Mouse (Mus musculus): ENCODE data around the gene Igsf6. TPM values are rescaled to one million over a fixed set of nuclear protein-coding genes. Genes with fewer than 3 reads are reported as not detected.
A peak's percentile ranks its signal among the peaks of the same experiment; 100 is the strongest.

Igsf6 gene
- polyA plus RNA-seq, 1 experiment from 2014 or later: 1.3 TPM

DNA sequence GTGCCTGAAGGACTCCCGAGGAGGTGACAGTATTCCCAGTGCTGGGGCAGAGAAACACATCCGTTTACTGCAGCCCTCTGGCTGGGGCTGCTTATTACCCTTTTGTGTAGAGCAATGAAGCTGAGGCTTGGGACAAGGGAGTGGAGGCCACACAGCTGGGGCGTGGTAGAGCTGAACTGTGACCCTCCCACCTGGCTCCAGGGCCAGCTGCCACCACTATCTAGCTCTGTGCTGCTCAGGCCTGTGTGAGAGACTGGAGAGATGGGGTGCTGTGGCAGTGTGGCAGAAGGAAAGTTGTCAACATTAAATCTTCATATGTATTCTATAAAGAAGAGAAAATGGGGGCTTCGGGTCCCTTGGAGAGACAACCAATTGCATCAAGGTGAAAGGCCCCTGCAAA, 18.7 kb upstream of the Igsf6 start:
- no peak for TF ChIP-seq CTCF (IDR thresholded peaks at IDR 0.05; ENCODE audit: low read depth)
- Histone ChIP-seq H3K27me3 (replicated peaks; ENCODE audit: control insufficient read depth, insufficient read depth, low read length) (no peaks in the 10 kb centered on the region), H3K27ac (ENCODE audit: low read depth, low read length) (no peak overlapping the region), H3K4me3 (ENCODE audit: low read depth, low read length) (no peak overlapping the region), H3K36me3 (ENCODE audit: control insufficient read depth, insufficient read depth) (no peaks in the 10 kb centered on the region), H3K9ac (ENCODE audit: low read depth, low read length) (no peak overlapping the region), H3K4me1 (replicated peaks; ENCODE audit: control insufficient read depth, insufficient read depth, low read length) (no peaks in the 10 kb centered on the region), H3K9me3 (ENCODE audit: control insufficient read depth) (no peaks in the 10 kb centered on the region), H3K4me2 (replicated peaks; ENCODE audit: low read depth) (no peak overlapping the region)
- no peak for ATAC-seq
- WGBS: 48% methylated on average over 4 of the region's 4 CpGs

DNA sequence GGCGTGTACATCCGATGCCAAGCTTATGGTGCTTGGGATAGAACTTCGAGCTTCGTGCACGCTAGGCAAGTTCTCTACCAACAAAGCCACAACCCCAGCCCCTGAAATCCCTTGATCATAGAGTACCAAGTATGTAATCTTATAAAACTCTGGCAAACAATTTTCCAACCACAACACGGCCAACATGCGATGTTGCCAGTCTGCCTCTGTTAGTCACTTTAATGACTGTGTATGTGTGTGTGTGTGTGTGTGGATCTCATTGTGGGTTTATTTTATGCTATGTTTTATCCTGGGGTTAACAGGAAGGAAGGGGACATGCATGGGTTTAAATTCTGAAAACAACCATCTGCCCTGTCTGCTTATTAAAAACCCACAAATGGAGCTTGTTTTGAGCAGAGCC, 16.4 kb upstream of the Igsf6 start:
- no peak overlapping the region for H3K9ac ChIP-seq (ENCODE audit: low read depth, low read length)
- H3K4me1 ChIP-seq (replicated peaks; ENCODE audit: control insufficient read depth, insufficient read depth, low read length): no peaks in the 10 kb centered on the region
- 85% methylated on average over 7 of the region's 7 CpGs for WGBS
- no peak for ATAC-seq
- no peaks in the 10 kb centered on the region for H3K27me3 ChIP-seq (replicated peaks; ENCODE audit: control insufficient read depth, insufficient read depth, low read length)
- no peaks in the 10 kb centered on the region for H3K9me3 ChIP-seq (ENCODE audit: control insufficient read depth)
- H3K36me3 ChIP-seq (ENCODE audit: control insufficient read depth, insufficient read depth): no peaks in the 10 kb centered on the region
- TF ChIP-seq CTCF (IDR thresholded peaks at IDR 0.05; ENCODE audit: low read depth): no peak
- no peak overlapping the region for H3K27ac ChIP-seq (ENCODE audit: low read depth, low read length)
- H3K4me2 ChIP-seq (replicated peaks; ENCODE audit: low read depth): no peak overlapping the region
- no peak overlapping the region for H3K4me3 ChIP-seq (ENCODE audit: low read depth, low read length)

DNA sequence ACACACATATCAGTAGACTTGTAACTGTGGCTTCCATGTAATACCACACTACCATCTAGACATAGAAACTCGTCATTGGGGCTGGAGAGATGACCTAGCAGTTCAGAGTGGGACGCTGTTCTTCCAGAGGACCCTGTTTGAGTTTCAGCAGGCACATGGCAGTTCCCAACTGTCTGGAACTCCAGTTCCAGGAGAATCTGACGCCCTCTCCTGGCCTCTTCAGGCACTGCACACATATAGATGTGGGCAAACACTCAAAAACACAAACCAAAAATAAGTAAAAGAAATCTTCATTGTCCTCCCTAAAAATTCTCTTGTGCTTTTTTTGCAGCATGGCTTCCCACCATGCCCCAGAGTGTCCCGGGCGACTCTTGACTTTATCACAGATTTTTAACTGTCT, 14.4 kb upstream of the Igsf6 start:
- 78% methylated on average over 5 of the region's 5 CpGs for WGBS
- Histone ChIP-seq H3K4me1 (replicated peaks; ENCODE audit: control insufficient read depth, insufficient read depth, low read length) (no peaks in the 10 kb centered on the region), H3K4me2 (replicated peaks; ENCODE audit: low read depth) (no peak overlapping the region), H3K4me3 (ENCODE audit: low read depth, low read length) (no peak overlapping the region), H3K27ac (ENCODE audit: low read depth, low read length) (no peak overlapping the region), H3K27me3 (replicated peaks; ENCODE audit: control insufficient read depth, insufficient read depth, low read length) (no peaks in the 10 kb centered on the region), H3K9ac (ENCODE audit: low read depth, low read length) (no peak overlapping the region), H3K36me3 (ENCODE audit: control insufficient read depth, insufficient read depth) (no peaks in the 10 kb centered on the region), H3K9me3 (ENCODE audit: control insufficient read depth) (no peaks in the 10 kb centered on the region)
- peak; percentile 44 for TF ChIP-seq CTCF (IDR thresholded peaks at IDR 0.05; ENCODE audit: low read depth)
- no peak for ATAC-seq

DNA sequence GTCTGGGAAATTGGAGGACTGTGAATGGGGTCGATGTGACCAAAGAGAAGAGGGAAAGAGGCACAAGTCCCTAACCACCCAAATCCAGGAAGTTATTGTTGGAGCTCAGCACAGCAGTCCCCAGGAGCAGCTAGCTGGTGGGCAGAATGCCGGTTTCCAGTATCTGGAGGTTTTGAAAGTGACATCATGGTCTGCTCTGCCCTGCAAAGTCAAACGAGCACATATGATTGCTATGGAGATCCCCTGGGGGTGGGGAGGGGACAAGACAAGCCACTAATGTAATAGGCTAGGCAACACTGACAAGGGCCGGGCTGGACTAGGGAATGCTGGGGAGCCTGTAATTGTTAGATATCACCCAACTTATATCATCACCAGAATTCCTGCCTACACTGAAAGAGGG, 11.1 kb upstream of the Igsf6 start:
- WGBS: 29% methylated on average over 4 of the region's 4 CpGs
- Histone ChIP-seq H3K36me3 (ENCODE audit: control insufficient read depth, insufficient read depth) (no peaks in the 10 kb centered on the region), H3K27ac (ENCODE audit: low read depth, low read length) (no peak overlapping the region), H3K4me2 (replicated peaks; ENCODE audit: low read depth) (no peak overlapping the region), H3K27me3 (replicated peaks; ENCODE audit: control insufficient read depth, insufficient read depth, low read length) (no peaks in the 10 kb centered on the region), H3K9ac (ENCODE audit: low read depth, low read length) (no peak overlapping the region), H3K4me3 (ENCODE audit: low read depth, low read length) (no peak overlapping the region), H3K4me1 (replicated peaks; ENCODE audit: control insufficient read depth, insufficient read depth, low read length) (no peaks in the 10 kb centered on the region), H3K9me3 (ENCODE audit: control insufficient read depth) (no peaks in the 10 kb centered on the region)
- ATAC-seq: no peak
- no peak for TF ChIP-seq CTCF (IDR thresholded peaks at IDR 0.05; ENCODE audit: low read depth)

DNA sequence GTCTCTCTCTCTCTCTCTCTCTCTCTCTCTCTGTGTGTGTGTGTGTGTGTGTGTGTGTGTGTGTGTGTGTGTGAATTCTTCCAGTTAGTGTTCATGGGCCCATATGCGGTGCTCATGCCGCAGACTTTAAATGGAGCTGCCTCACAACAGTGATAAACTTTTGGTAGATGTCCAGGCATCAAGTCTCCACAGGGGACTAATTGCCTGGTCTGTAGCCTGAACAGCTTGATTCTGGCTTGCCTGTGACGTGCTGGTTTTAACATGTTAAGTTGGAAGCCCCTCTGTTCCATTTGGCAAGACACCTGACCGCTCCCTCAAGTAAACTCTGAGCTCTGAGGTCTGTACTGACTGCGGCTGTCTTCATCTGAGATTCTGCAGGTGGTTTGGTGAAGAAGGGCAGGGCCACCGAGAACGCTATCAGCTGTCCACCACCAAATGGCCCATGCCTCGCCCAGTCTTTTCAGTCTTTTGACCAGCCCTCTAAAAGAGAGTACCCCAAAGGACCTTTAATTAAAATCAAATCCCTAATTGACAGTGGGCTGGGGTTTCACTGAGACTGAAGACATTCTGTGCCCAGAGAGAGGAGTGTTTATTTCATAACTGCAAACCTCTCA, 10.6 kb upstream of the Igsf6 start:
- Histone ChIP-seq H3K27ac (ENCODE audit: low read depth, low read length) (no peak overlapping the region), H3K4me1 (replicated peaks; ENCODE audit: control insufficient read depth, insufficient read depth, low read length) (no peaks in the 10 kb centered on the region), H3K36me3 (ENCODE audit: control insufficient read depth, insufficient read depth) (no peaks in the 10 kb centered on the region), H3K9ac (ENCODE audit: low read depth, low read length) (no peak overlapping the region), H3K4me2 (replicated peaks; ENCODE audit: low read depth) (no peak overlapping the region), H3K9me3 (ENCODE audit: control insufficient read depth) (no peaks in the 10 kb centered on the region), H3K4me3 (ENCODE audit: low read depth, low read length) (no peak overlapping the region), H3K27me3 (replicated peaks; ENCODE audit: control insufficient read depth, insufficient read depth, low read length) (no peaks in the 10 kb centered on the region)
- ATAC-seq: no peak
- no peak for TF ChIP-seq CTCF (IDR thresholded peaks at IDR 0.05; ENCODE audit: low read depth)
- 64% methylated on average over 8 of the region's 8 CpGs for WGBS

DNA sequence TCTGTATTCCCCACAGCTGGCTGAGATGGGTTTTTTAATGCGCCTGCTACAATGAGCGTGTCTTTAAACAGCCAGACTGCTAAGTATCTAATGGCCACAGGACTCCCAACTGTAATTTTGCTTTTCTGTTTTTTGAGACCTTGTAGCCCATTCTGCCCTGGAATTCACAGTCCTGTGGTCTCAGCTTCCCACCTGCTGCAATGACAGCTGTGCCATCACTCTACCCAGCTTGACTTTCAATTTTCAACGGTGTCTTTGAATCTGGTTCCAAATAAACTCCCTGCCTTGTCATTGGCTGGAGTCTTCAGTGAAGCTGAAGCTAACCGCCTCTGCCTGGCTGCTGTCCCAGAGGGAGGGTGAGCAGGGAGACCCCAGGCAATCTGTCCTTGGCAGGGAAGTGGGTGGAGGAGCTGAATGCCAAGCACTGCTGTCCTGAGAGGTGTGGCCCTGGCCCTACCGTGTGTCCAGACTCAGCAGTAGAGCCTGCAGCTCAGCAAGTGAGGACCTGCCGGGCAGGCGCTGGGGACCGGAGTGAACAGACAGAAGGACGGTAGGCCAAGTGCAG, 8.7 kb upstream of the Igsf6 start:
- no peaks in the 10 kb centered on the region for H3K9me3 ChIP-seq (ENCODE audit: control insufficient read depth)
- 69% methylated on average over 9 of the region's 9 CpGs for WGBS
- no peak overlapping the region for H3K9ac ChIP-seq (ENCODE audit: low read depth, low read length)

More for the DNA sequence above, 8.7 kb upstream of the Igsf6 start:
- no peak overlapping the region for H3K4me3 ChIP-seq (ENCODE audit: low read depth, low read length)
- no peak for ATAC-seq
- no peaks in the 10 kb centered on the region for H3K4me1 ChIP-seq (replicated peaks; ENCODE audit: control insufficient read depth, insufficient read depth, low read length)
- no peak overlapping the region for H3K27ac ChIP-seq (ENCODE audit: low read depth, low read length)
- no peaks in the 10 kb centered on the region for H3K36me3 ChIP-seq (ENCODE audit: control insufficient read depth, insufficient read depth)
- no peak overlapping the region for H3K4me2 ChIP-seq (replicated peaks; ENCODE audit: low read depth)
- H3K27me3 ChIP-seq (replicated peaks; ENCODE audit: control insufficient read depth, insufficient read depth, low read length): no peaks in the 10 kb centered on the region
- no peak for TF ChIP-seq CTCF (IDR thresholded peaks at IDR 0.05; ENCODE audit: low read depth)
